Mouse (Mus musculus) liver, embryonic 13.5 days (tissue): ENCODE measurements at regions not wholly inside any gene's neighbourhood (a gene's known extent, or its start where the extent isn't known, plus 50 kb on each side); places are given as distances from the start of the nearest gene placed in this dataset.

Experiments
- ATAC-seq: fragments of 200-750 bp; cut with Nextera tagmentation; 2 replicates; pipeline ENCODE4 v1.8.0; 2017; ENCODE audit warnings: low read depth, mild to moderate bottlenecking, moderate number of reproducible peaks, moderate library complexity
- DNase-seq: peaks from one replicate; pipeline ENCODE4 v3.0.0; 2022
- H3K27ac ChIP-seq: fragments of 300-500 bp; sonication (generic); 2 replicates; pipeline ENCODE4 v1.5.1; 2015; ENCODE audit warnings: moderate library complexity, mild to moderate bottlenecking, inconsistent platforms
- H3K27me3 ChIP-seq: fragments of 300-500 bp; sonication (generic); 2 replicates; pipeline ENCODE4 v1.6.1; 2015; ENCODE audit warnings: mild to moderate bottlenecking, inconsistent platforms
- H3K36me3 ChIP-seq: fragments of 300-500 bp; sonication (generic); 2 replicates; pipeline ENCODE4 v1.6.1; 2015; ENCODE audit warnings: mild to moderate bottlenecking, inconsistent platforms
- H3K4me1 ChIP-seq: fragments of 300-500 bp; sonication (generic); replicated peaks from 2 replicates; pipeline ENCODE4 v1.6.1; 2015; ENCODE audit warnings: inconsistent platforms
- H3K4me2 ChIP-seq: fragments of 300-500 bp; sonication (generic); 2 replicates; pipeline ENCODE4 v1.6.1; 2015; ENCODE audit warnings: inconsistent platforms, mild to moderate bottlenecking, moderate library complexity
- H3K4me3 ChIP-seq: fragments of 300-500 bp; sonication (generic); replicated peaks from 2 replicates; pipeline ENCODE4 v1.5.1; 2015; ENCODE audit warnings: mild to moderate bottlenecking, inconsistent platforms
- H3K9ac ChIP-seq: fragments of 300-500 bp; sonication (generic); 2 replicates; pipeline ENCODE4 v1.6.1; 2015; ENCODE audit warnings: mild to moderate bottlenecking, inconsistent platforms
- H3K9me3 ChIP-seq: fragments of 300-500 bp; sonication (generic); replicated peaks from 2 replicates; pipeline ENCODE4 v1.6.1; 2016; ENCODE audit warnings: inconsistent platforms
- WGBS: fragments of 180-500 bp; shearing (Covaris S2); methylation state at CpG from one replicate; pipeline ENCODE4 v1.1.7; 2015; ENCODE audit not compliant: insufficient replicate concordance; 5-methylcytosine and 5-hydroxymethylcytosine counted together

DNA sequence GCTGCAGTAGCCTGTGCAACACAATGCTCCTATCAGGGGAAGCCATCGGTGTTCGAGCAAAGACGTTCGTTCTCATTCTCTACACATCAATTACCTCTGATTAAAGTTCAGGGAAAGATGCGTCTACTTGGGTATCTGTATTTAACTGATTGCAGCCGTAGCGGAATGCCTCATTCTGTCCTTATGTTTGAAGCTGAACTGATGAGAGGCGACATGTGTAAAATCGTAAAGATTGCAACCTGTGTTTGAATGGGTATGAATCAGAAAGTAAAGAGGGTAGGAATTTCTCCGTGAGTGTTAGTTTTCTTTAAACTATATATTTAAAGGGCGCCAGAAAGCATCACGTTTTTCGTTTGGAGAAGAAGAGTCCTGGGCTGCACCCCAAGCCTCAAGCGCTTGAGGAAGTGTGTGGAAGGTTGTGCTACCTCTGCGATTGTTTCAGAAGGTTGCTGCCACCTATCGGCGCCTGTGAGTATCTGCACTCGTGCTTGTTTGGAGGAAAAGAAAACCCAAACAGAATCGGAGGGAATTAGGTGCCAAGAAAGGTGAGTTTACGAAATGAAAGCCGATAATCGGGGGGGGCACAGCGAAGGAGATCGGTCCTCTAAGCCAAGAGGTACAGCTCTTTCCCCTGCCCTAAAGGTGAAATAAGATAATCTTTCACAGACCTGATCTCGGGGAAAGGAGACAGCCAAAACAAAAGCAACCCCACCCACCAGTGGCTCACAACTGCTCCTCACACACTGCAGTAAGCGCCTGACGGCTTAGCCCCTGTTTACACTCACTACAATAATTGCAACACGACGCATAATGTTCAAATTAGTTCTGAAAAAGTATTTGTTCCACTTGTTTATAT, 346.4 kb upstream of the Prkcq start:
- H3K27ac ChIP-seq = no peak overlapping the region
- peak overlapping the region; percentile 50 for H3K4me2 ChIP-seq
- H3K4me3 ChIP-seq = peak overlapping the region; percentile 48
- no peaks in the 10 kb centered on the region for H3K27me3 ChIP-seq
- ATAC-seq = no peak
- no peaks in the 10 kb centered on the region for H3K4me1 ChIP-seq
- H3K9ac ChIP-seq = no peak overlapping the region; the same call in 1 of the 2 replicates
- WGBS = 28% methylated on average over 29 of the region's 29 CpGs
- no peaks in the 10 kb centered on the region for H3K9me3 ChIP-seq
- DNase-seq = peak; percentile 3
- no peaks in the 10 kb centered on the region for H3K36me3 ChIP-seq

DNA sequence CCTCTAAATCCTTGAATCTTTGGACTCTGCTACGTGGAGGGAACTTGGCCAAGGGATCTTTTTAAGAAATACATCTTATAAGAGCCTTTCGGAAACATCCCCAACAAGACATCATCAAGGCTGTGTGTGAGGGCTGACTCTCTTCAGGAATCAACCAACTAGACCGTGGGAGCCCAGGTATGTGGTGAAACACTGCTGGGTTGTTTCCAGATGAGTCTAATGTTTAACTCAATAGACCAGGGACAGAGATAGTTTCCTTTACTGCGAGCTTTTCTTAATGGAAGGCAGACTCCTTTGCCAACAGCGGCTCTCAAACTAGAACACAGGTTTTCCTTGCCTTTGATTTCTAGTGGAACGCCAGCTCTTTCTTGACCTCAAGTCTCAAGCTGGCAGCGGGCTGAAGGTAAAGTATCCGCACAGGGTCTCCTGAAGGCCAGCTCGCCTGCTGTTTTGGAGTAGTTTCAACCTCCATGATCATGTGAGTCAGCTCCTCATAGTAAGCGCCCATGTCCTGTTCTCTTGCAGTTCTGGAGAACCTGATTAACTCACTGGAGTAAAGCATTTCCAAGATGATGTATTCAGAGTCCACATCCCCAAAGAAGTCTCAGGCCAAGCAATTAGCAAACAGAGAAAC, 345.7 kb upstream of the Prkcq start:
- Histone ChIP-seq H3K27ac (no peak overlapping the region), H3K4me3 (peak overlapping the region; percentile 48; the same call in 1 of the 2 replicates), H3K36me3 (no peaks in the 10 kb centered on the region), H3K4me1 (no peaks in the 10 kb centered on the region), H3K4me2 (peak overlapping the region; percentile 50), H3K27me3 (no peaks in the 10 kb centered on the region), H3K9me3 (no peaks in the 10 kb centered on the region), H3K9ac (no peak overlapping the region)
- no peak for ATAC-seq
- WGBS = 68% methylated on average over 10 of the region's 10 CpGs
- DNase-seq = no peak

DNA sequence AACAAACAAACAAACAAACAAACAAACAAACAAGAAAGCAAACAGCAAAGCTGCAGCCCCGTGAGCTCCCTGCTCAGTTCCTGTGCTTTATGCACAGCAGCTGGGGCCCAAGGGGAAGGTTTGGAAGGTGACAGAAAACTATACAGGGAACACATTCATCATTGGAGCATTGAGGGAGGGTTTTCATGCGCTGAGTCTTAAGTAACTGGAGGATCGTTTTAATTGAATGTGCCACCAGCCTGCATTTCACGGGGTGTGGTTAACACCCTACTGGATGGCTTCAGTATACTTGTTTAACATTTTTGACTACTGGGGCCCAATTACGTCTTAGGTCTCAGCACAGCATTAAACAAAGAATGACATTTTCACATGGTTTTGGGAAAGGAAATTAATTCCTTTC, 331.9 kb upstream of the Prkcq start:
- 66% methylated on average over 5 of the region's 5 CpGs for WGBS
- no peak overlapping the region for H3K9ac ChIP-seq
- H3K36me3 ChIP-seq = no peaks in the 10 kb centered on the region
- ATAC-seq (no peak), DNase-seq (no peak)
- H3K4me2 ChIP-seq = no peak overlapping the region
- H3K27ac ChIP-seq = no peak overlapping the region
- H3K4me1 ChIP-seq = no peaks in the 10 kb centered on the region
- H3K9me3 ChIP-seq = no peaks in the 10 kb centered on the region
- no peaks in the 10 kb centered on the region for H3K27me3 ChIP-seq
- no peak overlapping the region for H3K4me3 ChIP-seq

DNA sequence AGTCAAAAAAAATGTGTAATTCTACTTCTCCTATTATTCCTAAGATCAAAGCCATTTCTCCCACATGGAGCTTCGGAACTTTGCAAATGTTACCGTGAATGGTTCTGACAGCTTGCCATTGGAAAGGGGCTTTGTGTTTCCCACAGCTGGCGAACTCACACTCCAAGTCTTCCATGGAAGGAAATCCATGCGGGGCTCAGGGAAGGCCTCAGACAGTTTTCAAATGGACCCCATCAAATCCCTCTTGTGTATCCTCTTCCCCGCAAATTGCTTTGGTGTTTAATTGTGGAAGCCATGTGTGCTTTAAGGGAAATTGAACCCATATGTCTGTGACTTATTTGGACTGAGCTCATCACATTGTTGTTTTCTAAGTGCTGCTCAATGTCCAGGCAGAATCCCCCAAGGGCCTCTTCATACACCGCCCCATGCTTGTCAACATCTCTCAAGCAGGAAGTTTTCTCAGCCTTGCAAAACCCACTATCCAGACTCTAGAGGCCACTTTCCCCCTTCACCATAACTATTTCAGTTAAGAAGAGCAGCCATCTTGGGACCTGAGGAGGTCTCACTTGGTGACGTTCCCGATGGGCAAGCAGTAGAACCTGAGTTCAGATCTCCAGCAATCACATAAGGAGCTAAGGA, 310.1 kb upstream of the Prkcq start:
- 72% methylated on average over 8 of the region's 8 CpGs for WGBS
- Histone ChIP-seq H3K9me3 (no peaks in the 10 kb centered on the region), H3K9ac (no peak overlapping the region), H3K36me3 (no peaks in the 10 kb centered on the region), H3K27ac (no peak overlapping the region), H3K4me3 (no peak overlapping the region), H3K27me3 (no peaks in the 10 kb centered on the region), H3K4me2 (no peak overlapping the region), H3K4me1 (no peaks in the 10 kb centered on the region)
- ATAC-seq (no peak), DNase-seq (no peak)

DNA sequence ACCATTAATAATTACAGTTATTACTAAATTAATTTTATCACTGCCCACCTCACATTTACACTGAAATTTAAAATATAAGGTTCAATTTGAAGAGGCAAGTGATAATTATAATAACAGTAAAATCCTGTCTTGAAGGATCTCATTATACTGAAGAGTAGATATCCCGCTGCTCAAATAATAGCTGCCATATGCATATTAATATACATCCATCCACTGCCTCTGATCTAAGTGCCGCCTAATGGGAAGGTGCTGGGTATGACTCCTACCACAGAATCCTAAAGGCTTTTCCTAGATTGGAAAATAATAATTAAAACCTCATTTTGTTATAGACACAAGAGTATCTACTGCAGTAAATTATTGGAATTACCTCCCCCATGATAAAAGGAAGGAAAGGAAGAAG, 307.5 kb upstream of the Prkcq start:
- Histone ChIP-seq H3K27ac (no peak overlapping the region), H3K36me3 (no peaks in the 10 kb centered on the region), H3K4me3 (no peak overlapping the region), H3K4me2 (no peak overlapping the region), H3K9ac (no peak overlapping the region), H3K9me3 (no peaks in the 10 kb centered on the region), H3K27me3 (no peaks in the 10 kb centered on the region), H3K4me1 (no peaks in the 10 kb centered on the region)
- ATAC-seq = no peak
- 73% methylated on average over 2 of the region's 2 CpGs for WGBS
- DNase-seq = no peak

- 70% methylated on average over 4 of the region's 4 CpGs for WGBS
- ATAC-seq = no peak
- Histone ChIP-seq H3K4me1 (no peaks in the 10 kb centered on the region), H3K27ac (no peak overlapping the region), H3K9me3 (no peaks in the 10 kb centered on the region), H3K4me2 (no peak overlapping the region), H3K9ac (no peak overlapping the region), H3K36me3 (no peaks in the 10 kb centered on the region), H3K4me3 (no peak overlapping the region), H3K27me3 (no peaks in the 10 kb centered on the region)
- DNase-seq = no peak
These were observed 297.6 kb upstream of the Prkcq start for GRCm38 (mm10) chr2:10874303-10874702.

DNA sequence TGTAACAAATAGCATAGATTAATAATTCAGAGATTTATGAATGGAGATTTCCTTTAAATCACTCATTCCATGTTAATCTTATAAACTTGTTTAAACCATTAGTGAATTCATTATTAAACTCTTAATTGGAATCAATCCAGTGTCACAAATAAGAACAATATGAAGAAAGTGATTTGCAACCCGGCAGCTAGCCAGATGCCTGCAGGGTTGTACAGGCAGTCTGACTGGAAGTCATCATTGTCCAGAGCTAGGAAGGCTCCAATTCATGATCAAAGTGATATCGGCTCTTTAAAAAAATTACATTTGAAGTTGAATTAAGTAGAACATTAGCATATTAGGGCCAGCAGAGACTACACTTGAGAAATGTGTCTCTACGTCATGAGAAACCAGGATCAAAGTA, 270.0 kb upstream of the Prkcq start:
- ATAC-seq (no peak), DNase-seq (no peak)
- 69% methylated on average over 3 of the region's 3 CpGs for WGBS
- Histone ChIP-seq H3K4me1 (no peaks in the 10 kb centered on the region), H3K27ac (no peak overlapping the region), H3K4me2 (no peak overlapping the region), H3K27me3 (no peaks in the 10 kb centered on the region), H3K36me3 (no peaks in the 10 kb centered on the region), H3K9me3 (no peaks in the 10 kb centered on the region), H3K9ac (no peak overlapping the region), H3K4me3 (no peak overlapping the region)

DNA sequence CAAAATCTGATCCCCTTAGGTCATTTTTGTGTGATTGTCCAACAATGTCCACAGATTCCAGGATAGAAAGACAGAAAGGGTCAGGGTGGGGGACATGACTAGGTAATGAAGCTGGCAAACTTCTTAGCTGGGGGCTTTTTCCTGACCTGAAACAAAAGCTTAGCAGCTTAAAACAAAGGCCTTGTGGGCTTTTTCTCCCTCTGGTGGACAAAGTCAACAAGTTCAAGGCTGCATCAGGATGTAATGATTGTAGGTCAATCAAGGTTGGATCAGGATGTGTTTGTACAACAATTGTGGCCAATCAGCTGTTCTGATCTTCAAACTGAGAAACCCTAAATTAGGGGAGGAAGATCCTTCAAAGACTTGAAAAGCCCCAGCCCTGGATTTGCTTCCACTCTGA, 252.0 kb upstream of the Prkcq start:
- DNase-seq (no peak), ATAC-seq (no peak)
- Histone ChIP-seq H3K36me3 (no peaks in the 10 kb centered on the region), H3K9ac (no peak overlapping the region), H3K27me3 (no peaks in the 10 kb centered on the region), H3K9me3 (no peaks in the 10 kb centered on the region), H3K4me3 (no peak overlapping the region), H3K4me2 (no peak overlapping the region), H3K27ac (no peak overlapping the region), H3K4me1 (no peaks in the 10 kb centered on the region)

DNA sequence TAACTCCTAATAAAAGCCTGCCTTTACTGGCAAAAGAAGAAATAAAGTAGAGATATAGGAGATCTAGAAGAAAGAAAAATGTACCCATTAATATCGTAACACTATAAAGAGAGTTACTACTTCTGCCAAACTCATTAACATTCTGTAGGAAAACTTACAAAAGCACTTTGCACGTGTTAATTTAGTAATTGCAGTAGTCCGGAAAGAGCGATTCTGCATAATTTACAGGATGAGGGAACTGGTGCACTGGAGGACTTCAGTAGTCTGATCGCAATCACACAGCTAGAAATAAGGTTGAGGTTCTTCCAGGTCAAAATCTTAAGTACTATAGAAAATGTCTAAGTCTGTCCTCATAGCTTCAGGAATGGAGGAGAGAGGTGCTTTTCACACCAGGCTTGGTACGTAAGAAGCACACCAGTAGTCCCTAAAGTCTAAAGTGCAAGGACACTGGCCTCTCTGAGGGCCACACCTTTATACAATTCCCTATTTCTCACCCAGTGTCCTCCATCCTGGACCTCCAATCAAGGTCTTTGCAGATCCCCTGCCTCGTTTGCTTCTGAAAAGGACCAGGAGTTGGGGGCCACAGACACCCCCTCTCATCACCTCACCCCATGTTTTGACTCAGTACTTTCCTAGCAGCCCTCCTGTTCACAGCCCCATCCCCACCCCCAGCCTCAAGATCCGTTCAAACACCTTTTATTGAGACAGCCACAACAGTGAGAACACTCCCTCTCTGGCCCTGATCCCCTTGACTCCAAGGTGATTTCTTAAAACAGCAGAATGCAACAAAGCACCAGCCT, 251.0 kb upstream of the Prkcq start:
- Histone ChIP-seq H3K4me3 (no peak overlapping the region), H3K27ac (no peak overlapping the region), H3K9me3 (no peaks in the 10 kb centered on the region), H3K9ac (no peak overlapping the region), H3K4me2 (no peak overlapping the region), H3K36me3 (no peaks in the 10 kb centered on the region), H3K4me1 (no peaks in the 10 kb centered on the region), H3K27me3 (no peaks in the 10 kb centered on the region)
- DNase-seq (no peak), ATAC-seq (no peak)
- 52% methylated on average over 8 of the region's 8 CpGs for WGBS

DNA sequence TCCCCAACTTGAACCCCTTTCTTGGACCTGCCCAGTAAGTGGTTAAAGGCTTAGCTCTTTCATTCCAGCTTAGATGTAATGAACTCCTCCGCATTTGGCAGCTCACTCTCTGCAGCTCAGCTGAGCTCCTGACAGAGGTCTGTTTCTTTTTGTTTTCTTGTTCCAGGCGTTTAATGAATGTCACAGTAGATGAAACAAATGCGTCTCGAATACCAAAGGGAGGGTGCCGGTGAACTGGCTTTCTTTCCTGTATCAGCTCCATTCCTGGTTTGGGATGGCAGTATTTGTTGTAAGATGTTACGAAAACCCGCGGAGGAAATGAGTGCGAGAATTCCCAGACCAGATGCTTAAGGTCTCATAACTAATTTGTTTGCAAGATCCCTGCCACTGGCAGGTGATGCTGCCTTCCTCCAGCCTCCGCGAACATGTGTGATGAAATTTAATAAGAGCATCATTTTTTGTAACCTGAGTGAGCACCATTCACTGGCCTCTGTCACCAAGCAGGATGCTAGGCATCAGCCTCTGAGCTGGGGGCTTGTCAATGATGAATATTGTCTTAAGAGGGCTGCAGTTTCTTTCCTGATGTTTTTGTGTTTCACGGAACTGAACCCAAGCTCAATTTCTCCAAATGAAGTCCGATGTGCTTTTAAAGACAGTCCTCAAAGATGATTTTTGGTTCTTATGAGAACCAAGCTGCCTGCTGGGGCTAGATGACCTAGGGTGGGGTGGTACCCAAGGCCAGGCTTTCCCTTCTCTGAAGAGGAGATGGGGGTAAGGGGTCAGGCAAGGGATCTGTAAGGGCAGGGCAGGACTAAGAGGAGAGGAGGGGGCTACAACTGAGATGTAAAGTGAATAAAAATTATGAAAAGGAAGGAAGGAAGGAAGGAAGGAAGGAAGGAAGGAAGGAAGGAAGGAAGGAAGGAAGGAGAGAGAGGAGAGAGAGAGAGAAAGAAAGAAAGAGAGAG, 250.1 kb upstream of the Prkcq start:
- ATAC-seq (no peak), DNase-seq (no peak)
- H3K4me3 ChIP-seq = no peak overlapping the region
- H3K4me1 ChIP-seq = no peaks in the 10 kb centered on the region
- no peak overlapping the region for H3K4me2 ChIP-seq
- no peak overlapping the region for H3K27ac ChIP-seq
- H3K9me3 ChIP-seq = no peaks in the 10 kb centered on the region
- H3K9ac ChIP-seq = no peak overlapping the region
- 31% methylated on average over 13 of the region's 13 CpGs for WGBS
- H3K27me3 ChIP-seq = no peaks in the 10 kb centered on the region
- H3K36me3 ChIP-seq = no peaks in the 10 kb centered on the region
